Mouse (Mus musculus): ENCODE data around the gene Greb1. TPM values are rescaled to one million over a fixed set of nuclear protein-coding genes. Genes with fewer than 3 reads are reported as not detected.
A peak's percentile ranks its signal among the peaks of the same experiment; 100 is the strongest.

The Greb1 gene
- polyA plus RNA-seq, 1 experiment from 2014 or later = 0.31 TPM

DNA sequence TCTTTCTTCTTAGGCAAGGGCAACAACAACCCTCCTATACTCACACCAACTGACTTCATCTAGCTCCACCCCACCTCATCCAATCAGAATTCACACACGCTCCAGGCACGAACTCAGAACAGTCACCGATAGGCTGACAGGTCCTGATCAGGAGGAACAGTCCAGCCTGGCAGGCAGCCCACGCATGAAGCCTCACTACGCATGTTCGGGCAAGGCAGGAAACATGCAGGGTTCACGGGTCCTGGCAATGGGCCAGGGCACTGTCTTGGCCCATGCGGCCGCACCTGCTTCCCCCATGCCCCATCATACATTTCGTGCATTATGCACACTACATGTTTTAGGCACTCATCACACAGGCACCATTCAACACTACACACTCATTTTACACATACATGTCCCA, 139.2 kb downstream of the Greb1 start:
- no peaks in the 10 kb centered on the region for H3K4me1 ChIP-seq
- WGBS = 80% methylated on average over 10 of the region's 10 CpGs
- H3K27ac ChIP-seq (replicated peaks) = no peak overlapping the region
- H3K4me2 ChIP-seq (replicated peaks) = no peak overlapping the region
- no peak for ATAC-seq (replicated peaks)
- H3K9me3 ChIP-seq = no peaks in the 10 kb centered on the region
- no peaks in the 10 kb centered on the region for H3K27me3 ChIP-seq
- no peak overlapping the region for H3K9ac ChIP-seq (replicated peaks)
- no peaks in the 10 kb centered on the region for H3K36me3 ChIP-seq
- H3K4me3 ChIP-seq = no peak overlapping the region

DNA sequence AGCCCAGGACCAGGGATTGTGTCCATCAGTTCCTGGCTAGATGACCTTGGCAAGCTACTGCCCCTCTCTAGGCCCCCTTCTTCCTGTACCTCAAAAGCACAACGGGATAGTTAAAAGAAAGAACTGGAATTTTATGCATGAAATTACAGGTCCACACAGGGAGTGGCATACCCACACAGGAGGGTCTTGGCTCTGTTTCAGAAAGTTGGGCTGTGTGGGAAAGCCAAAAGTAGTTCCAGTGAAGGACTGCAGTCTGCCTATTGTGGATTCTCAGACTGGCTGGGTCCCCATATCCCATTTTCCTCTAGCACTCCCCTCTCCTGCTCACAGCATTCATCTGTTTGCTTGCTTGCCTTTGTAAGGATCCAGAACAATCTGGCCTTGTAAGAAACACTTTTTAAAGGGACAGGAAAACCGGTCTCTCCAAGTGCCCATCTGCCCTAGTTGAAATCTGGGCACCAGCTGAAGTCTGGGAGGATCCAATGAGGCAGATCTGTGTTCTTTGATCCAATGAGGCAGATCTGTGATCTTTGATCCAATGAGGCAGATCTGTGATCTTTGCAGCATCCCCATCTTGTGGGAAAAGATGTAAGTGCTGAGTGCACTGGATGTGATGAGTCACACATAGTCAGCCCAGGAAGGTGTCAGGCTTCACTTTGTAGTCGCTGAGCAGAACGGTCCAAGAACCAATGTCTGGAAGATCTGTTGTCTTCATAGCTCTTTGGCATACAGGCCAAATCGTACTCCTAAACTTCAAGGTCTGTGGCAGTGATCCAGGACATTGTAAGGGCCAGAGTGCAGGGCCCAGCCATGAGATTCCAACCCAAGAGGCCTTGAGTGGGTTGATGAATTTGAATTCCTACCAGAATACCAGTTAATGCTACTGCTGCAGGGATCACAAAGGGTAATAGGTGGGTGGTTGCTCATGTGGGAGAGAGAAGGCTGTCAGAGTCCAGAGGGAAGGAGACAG, 143.5 kb downstream of the Greb1 start:
- no peak overlapping the region for H3K27ac ChIP-seq (replicated peaks)
- no peak overlapping the region for H3K4me3 ChIP-seq
- H3K36me3 ChIP-seq = no peaks in the 10 kb centered on the region
- H3K4me2 ChIP-seq (replicated peaks) = no peak overlapping the region
- H3K9me3 ChIP-seq = no peaks in the 10 kb centered on the region
- H3K27me3 ChIP-seq = peaks cover 23% of the 10 kb centered on the region
- no peak overlapping the region for H3K9ac ChIP-seq (replicated peaks)
- 81% methylated on average over 5 of the region's 5 CpGs for WGBS
- peaks cover 8% of the 10 kb centered on the region for H3K4me1 ChIP-seq
- ATAC-seq (replicated peaks) = no peak

GRCm38 (mm10) chr12:16655604-16656003, 145.1 kb downstream of the Greb1 start:
- Histone ChIP-seq H3K4me2 (replicated peaks) (no peak overlapping the region), H3K4me3 (no peak overlapping the region), H3K4me1 (peaks cover 8% of the 10 kb centered on the region), H3K9me3 (no peaks in the 10 kb centered on the region), H3K9ac (replicated peaks) (no peak overlapping the region), H3K36me3 (no peaks in the 10 kb centered on the region), H3K27me3 (peaks cover 32% of the 10 kb centered on the region), H3K27ac (replicated peaks) (no peak overlapping the region)
- ATAC-seq (replicated peaks) = no peak
- WGBS = 72% methylated on average over 4 of the region's 4 CpGs

DNA sequence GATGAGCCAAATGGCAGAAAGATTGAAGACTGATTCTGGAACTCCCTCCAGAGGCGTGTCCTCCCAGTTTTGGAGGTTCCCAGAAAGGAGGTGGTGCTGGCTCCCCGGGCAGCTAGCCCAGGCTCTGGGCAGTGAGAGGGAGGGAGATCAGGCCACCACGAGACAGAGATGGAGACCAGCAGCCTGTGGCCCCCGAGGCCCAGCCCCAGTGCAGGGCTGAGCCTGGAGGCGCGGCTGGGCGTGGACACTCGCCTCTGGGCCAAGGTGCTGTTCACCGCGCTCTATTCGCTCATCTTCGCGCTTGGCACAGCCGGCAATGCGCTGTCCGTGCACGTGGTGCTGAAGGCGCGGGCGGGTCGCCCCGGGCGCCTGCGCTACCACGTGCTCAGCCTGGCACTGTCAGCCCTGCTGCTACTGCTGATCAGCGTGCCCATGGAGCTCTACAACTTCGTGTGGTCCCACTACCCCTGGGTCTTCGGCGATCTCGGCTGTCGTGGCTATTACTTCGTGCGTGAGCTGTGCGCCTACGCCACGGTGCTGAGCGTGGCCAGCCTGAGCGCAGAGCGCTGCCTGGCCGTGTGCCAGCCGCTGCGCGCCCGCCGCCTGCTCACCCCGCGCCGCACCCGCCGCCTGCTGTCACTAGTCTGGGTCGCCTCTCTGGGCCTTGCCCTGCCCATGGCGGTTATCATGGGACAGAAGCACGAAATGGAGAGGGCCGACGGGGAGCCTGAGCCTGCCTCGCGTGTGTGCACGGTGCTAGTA, 147.2 kb downstream of the Greb1 start, which contains the start of gene Ntsr2:
Gene Ntsr2 (plus strand): TSS at position 51 of the 762 bp plus-strand sequence.
- peak; percentile 89 for ATAC-seq (replicated peaks)
- Histone ChIP-seq H3K4me3 (peak within 1 kb of the TSS; percentile 40), H3K27ac (replicated peaks) (no peak within 1 kb of the TSS), H3K27me3 (peaks cover 32% of the 10 kb centered on the region), H3K9me3 (no peaks in the 10 kb centered on the region), H3K9ac (replicated peaks) (peak within 1 kb of the TSS; percentile 29; the same call in 1 of the 2 replicates), H3K4me2 (replicated peaks) (peak within 1 kb of the TSS; percentile 77), H3K36me3 (no peaks in the 10 kb centered on the region), H3K4me1 (peaks cover 8% of the 10 kb centered on the region)
- whole genome bisulfite sequencing = 4% methylated on average over 58 of the region's 58 CpGs

DNA sequence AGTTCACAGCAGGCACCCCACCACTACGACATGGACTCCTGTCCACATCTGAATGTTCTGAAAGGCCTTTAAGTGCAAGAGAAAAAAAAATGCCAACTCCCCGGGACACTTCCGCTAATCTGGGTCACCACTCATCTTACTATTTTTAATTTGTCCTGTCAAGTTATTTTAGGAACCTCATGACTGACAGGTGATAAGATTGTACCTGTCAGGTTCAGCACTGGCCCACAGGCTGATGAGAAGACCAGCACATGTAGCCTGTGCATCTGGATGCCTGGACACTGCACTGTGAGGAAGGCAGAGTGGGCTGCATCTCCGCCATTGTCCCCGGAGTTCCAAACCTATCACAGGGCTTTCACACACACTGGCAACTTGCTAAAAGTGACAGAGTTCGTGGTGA, 150.9 kb downstream of the Greb1 start:
- Histone ChIP-seq H3K27ac (replicated peaks) (no peak overlapping the region), H3K4me2 (replicated peaks) (no peak overlapping the region), H3K36me3 (no peaks in the 10 kb centered on the region), H3K9me3 (no peaks in the 10 kb centered on the region), H3K27me3 (peaks cover 26% of the 10 kb centered on the region; the same call in 1 of the 2 replicates), H3K4me1 (peaks cover 8% of the 10 kb centered on the region), H3K4me3 (no peak overlapping the region), H3K9ac (replicated peaks) (no peak overlapping the region)
- no peak for ATAC-seq (replicated peaks)
- 76% methylated on average over 6 of the region's 6 CpGs for WGBS

DNA sequence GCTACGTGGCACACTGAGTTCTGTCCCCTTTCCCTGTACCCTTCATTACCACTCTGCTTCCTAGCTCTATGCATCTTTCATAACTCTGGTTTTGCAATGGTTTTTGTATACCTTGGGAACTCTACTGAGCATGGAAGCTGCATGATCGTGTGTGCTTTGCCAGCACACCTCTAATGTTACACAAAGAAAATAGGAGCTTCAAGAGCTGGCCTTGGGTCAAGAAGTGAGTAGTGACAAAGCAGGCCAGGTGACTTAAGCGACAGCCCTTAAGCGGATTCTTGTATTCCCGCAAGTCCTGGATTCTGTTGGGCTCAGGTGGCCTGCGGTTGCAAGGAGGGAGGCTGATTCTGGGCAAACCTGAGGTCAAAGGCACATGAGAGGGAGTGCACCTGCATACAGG, 152.4 kb downstream of the Greb1 start:
- H3K36me3 ChIP-seq = no peaks in the 10 kb centered on the region
- no peak overlapping the region for H3K9ac ChIP-seq (replicated peaks)
- H3K4me3 ChIP-seq = no peak overlapping the region
- no peaks in the 10 kb centered on the region for H3K9me3 ChIP-seq
- ATAC-seq (replicated peaks) = no peak
- peaks cover 12% of the 10 kb centered on the region for H3K4me1 ChIP-seq
- H3K4me2 ChIP-seq (replicated peaks) = no peak overlapping the region
- H3K27me3 ChIP-seq = 0 out of 2 replicates have a peak, but pooled peaks cover 17% of the 10 kb centered on the region
- H3K27ac ChIP-seq (replicated peaks) = no peak overlapping the region
- WGBS = 92% methylated on average over 6 of the region's 6 CpGs

- Histone ChIP-seq H3K36me3 (no peaks in the 10 kb centered on the region), H3K27ac (replicated peaks) (no peak overlapping the region), H3K9me3 (no peaks in the 10 kb centered on the region), H3K27me3 (0 out of 2 replicates have a peak, but pooled peaks cover 5% of the 10 kb centered on the region), H3K4me3 (no peak overlapping the region), H3K9ac (replicated peaks) (no peak overlapping the region), H3K4me2 (replicated peaks) (no peak overlapping the region), H3K4me1 (peaks cover 11% of the 10 kb centered on the region)
- 55% methylated on average over 9 of the region's 9 CpGs for WGBS
- no peak for ATAC-seq (replicated peaks)
Observed at GRCm38 (mm10) chr12:16646780-16647409, 153.8 kb downstream of the Greb1 start.

- ATAC-seq (replicated peaks) = no peak
- H3K4me2 ChIP-seq (replicated peaks) = no peak overlapping the region
Observed at GRCm38 (mm10) chr12:16644698-16645097, 156.0 kb downstream of the Greb1 start.

DNA sequence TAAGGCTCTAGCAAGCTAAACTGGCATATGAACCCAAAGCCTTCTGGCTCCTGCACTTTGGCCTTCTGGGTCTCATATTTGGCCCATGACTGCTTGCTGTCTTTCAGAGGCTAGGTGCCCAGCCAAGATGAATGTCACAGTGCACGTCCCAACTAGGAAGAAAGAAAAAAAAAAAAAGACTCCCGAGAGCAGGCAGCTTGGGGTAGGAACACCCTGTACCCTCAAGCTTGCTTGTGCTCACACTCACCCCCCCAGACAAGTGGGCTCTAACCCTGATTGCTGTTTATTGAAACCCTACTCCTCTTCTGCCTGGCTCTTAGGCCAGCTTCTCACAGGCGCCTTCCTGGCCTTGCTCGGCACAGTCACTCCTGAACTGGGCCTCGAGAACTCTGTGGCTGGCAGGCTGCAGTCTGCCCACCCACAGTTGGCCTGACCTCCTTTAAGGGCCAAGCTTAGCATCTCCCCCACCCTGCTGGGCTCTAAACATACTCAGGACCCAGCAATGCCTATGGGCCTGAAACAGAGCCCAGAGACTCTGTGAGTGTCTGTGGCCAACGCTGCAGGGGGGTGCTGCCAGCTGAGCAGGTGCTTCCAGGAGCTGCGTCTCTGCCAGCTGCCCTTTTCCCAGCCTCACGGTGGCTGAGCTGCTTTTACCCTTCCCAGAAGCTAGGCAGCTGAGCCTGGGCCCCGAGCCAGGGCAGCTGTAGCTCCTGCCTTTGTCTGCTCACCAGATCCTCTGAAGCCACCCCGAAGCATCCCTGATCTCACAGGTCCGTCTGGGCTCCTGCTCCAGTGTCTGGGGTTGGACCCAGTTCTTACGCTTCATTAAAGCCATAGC, 157.0 kb downstream of the Greb1 start:
- Histone ChIP-seq H3K9me3 (no peaks in the 10 kb centered on the region), H3K27me3 (no peaks in the 10 kb centered on the region), H3K4me2 (replicated peaks) (no peak overlapping the region), H3K4me1 (peaks cover 11% of the 10 kb centered on the region), H3K9ac (replicated peaks) (no peak overlapping the region), H3K36me3 (no peaks in the 10 kb centered on the region), H3K4me3 (no peak overlapping the region), H3K27ac (replicated peaks) (peak overlapping the region; percentile 63)
- WGBS = 26% methylated on average over 12 of the region's 12 CpGs
- ATAC-seq (replicated peaks) = peak; percentile 88

More at GRCm38 (mm10) chr12:16644698-16645097, 156.0 kb downstream of the Greb1 start:
- H3K27me3 ChIP-seq = no peaks in the 10 kb centered on the region
- WGBS = 30% methylated on average over 8 of the region's 8 CpGs
- no peaks in the 10 kb centered on the region for H3K36me3 ChIP-seq
- H3K4me1 ChIP-seq = peaks cover 11% of the 10 kb centered on the region
- no peak overlapping the region for H3K27ac ChIP-seq (replicated peaks)
- H3K4me3 ChIP-seq = no peak overlapping the region
- no peaks in the 10 kb centered on the region for H3K9me3 ChIP-seq
- no peak overlapping the region for H3K9ac ChIP-seq (replicated peaks)

- 66% methylated on average over 5 of the region's 5 CpGs for WGBS
- no peaks in the 10 kb centered on the region for H3K27me3 ChIP-seq
- no peak overlapping the region for H3K4me3 ChIP-seq
- H3K4me2 ChIP-seq (replicated peaks) = no peak overlapping the region
- no peaks in the 10 kb centered on the region for H3K36me3 ChIP-seq
- no peaks in the 10 kb centered on the region for H3K9me3 ChIP-seq
- H3K27ac ChIP-seq (replicated peaks) = no peak overlapping the region
- ATAC-seq (replicated peaks) = no peak
- H3K9ac ChIP-seq (replicated peaks) = no peak overlapping the region
- peaks cover 11% of the 10 kb centered on the region for H3K4me1 ChIP-seq
Observed at GRCm38 (mm10) chr12:16642000-16642399, 158.7 kb downstream of the Greb1 start.

GRCm38 (mm10) chr12:16640075-16640474, 160.6 kb downstream of the Greb1 start:
- H3K9me3 ChIP-seq = no peaks in the 10 kb centered on the region
- no peak overlapping the region for H3K9ac ChIP-seq (replicated peaks)
- no peak overlapping the region for H3K4me3 ChIP-seq
- 95% methylated on average over 6 of the region's 6 CpGs for WGBS
- no peak overlapping the region for H3K27ac ChIP-seq (replicated peaks)
- peaks cover 11% of the 10 kb centered on the region for H3K4me1 ChIP-seq
- H3K4me2 ChIP-seq (replicated peaks) = no peak overlapping the region
- no peak for ATAC-seq (replicated peaks)
- no peaks in the 10 kb centered on the region for H3K27me3 ChIP-seq
- no peaks in the 10 kb centered on the region for H3K36me3 ChIP-seq

Measured in forebrain, embryonic 15.5 days (tissue).